Mouse (Mus musculus): ENCODE measurements around the gene Endod1. TPM values are rescaled to one million over a fixed set of nuclear protein-coding genes. Genes with fewer than 3 reads are reported as not detected.

Gene Endod1
- polyA plus RNA-seq, 1 experiment from 2014 or later = 15.6 TPM

Other genes starting within 250 kb of the Endod1 start
- 18.8 and 24.4 TPM in 2 replicates for gene Sesn3, start 106.4 kb downstream of the Endod1 start, polyA plus RNA-seq (2015; fragmentation: Nextera tagmentation; extraction: Ambion mirVana)
- gene Kdm4d, start 119.0 kb upstream of the Endod1 start, polyA plus RNA-seq (2015; fragmentation: Nextera tagmentation; extraction: Ambion mirVana) = 0.32 and 0.64 TPM in 2 replicates
- 162 and 178 TPM in 2 replicates for gene Cwc15, start 119.1 kb upstream of the Endod1 start, polyA plus RNA-seq (2015; fragmentation: Nextera tagmentation; extraction: Ambion mirVana)